Mouse (Mus musculus): ENCODE data around the gene Kcnmb2. TPM values are rescaled to one million over a fixed set of nuclear protein-coding genes. Genes with fewer than 3 reads are reported as not detected.

The Kcnmb2 gene
- polyA plus RNA-seq, 1 experiment from 2014 or later = 1.3 TPM

DNA sequence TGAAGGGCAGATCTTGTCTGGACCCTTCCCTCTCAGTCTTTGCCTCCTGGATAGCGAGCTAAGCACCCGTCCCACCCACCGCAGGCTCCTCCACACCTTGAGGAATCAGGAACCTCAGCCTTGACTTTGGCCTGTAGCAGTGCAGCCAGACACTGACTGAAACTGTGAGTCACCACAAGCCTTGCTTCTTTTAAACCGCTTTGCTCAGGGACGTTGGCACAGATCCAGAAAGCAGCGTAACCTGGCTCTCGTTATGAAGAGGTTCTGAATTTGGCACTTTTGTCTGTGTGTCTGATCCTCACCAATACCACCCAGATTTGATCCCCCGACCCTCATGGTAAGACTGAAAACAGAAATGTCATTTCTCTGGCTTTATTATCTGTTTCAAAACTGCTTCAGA lies 171.6 kb downstream of the Kcnmb2 start:
- Histone ChIP-seq H3K4me2 (replicated peaks; ENCODE audit: low read depth) (no peak overlapping the region), H3K4me1 (replicated peaks; ENCODE audit: control insufficient read depth, insufficient read depth) (no peaks in the 10 kb centered on the region), H3K27ac (replicated peaks) (no peak overlapping the region), H3K36me3 (ENCODE audit: control insufficient read depth, insufficient read depth, low read length) (no peaks in the 10 kb centered on the region), H3K9ac (ENCODE audit: low read length) (no peak overlapping the region), H3K27me3 (ENCODE audit: control insufficient read depth, insufficient read depth, low read length) (no peaks in the 10 kb centered on the region), H3K4me3 (ENCODE audit: low read depth, low read length) (no peak overlapping the region), H3K9me3 (ENCODE audit: control insufficient read depth, low read length) (no peaks in the 10 kb centered on the region)
- 41% methylated on average over 8 of the region's 8 CpGs for WGBS
- TF ChIP-seq CTCF (IDR thresholded peaks at IDR 0.05; ENCODE audit: low read depth) = no peak
- no peak for TF ChIP-seq EP300 (optimal IDR thresholded peaks at IDR 0.05)
- DNase-seq (ENCODE audit: low spot score) (no peak), ATAC-seq (ENCODE audit: low FRiP score, low TSS enrichment) (no peak)

DNA sequence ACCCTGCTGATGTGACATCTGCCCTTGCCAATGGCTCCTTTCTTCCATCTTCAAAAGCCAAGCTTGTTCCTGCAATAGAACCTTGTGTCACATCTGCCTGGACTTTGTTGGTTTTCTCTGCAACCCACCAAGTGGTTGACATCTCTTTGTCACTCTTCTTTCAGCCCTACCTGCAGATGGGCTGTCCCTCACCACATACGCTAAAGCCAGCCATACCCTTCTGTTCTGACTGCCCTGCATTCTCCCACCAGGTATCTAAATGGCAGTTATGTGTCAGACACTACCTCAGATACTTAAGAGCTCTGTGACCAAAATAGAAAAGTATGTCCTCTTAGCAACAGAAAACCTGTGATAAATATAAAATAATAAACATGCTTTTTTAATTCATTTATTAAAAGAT lies 186.5 kb downstream of the Kcnmb2 start:
- Histone ChIP-seq H3K4me2 (replicated peaks; ENCODE audit: low read depth) (no peak overlapping the region), H3K4me3 (ENCODE audit: low read depth, low read length) (no peak overlapping the region), H3K9ac (ENCODE audit: low read length) (no peak overlapping the region), H3K4me1 (replicated peaks; ENCODE audit: control insufficient read depth, insufficient read depth) (no peaks in the 10 kb centered on the region), H3K9me3 (ENCODE audit: control insufficient read depth, low read length) (no peaks in the 10 kb centered on the region), H3K27me3 (ENCODE audit: control insufficient read depth, insufficient read depth, low read length) (no peaks in the 10 kb centered on the region), H3K27ac (replicated peaks) (no peak overlapping the region), H3K36me3 (ENCODE audit: control insufficient read depth, insufficient read depth, low read length) (no peaks in the 10 kb centered on the region)
- no peak for ATAC-seq (ENCODE audit: low FRiP score, low TSS enrichment)
- DNase-seq (ENCODE audit: low spot score) = no peak
- TF ChIP-seq EP300 (optimal IDR thresholded peaks at IDR 0.05) (no peak), CTCF (IDR thresholded peaks at IDR 0.05; ENCODE audit: low read depth) (no peak)
- WGBS = 92% methylated on average over 1 of the region's 1 CpGs

DNA sequence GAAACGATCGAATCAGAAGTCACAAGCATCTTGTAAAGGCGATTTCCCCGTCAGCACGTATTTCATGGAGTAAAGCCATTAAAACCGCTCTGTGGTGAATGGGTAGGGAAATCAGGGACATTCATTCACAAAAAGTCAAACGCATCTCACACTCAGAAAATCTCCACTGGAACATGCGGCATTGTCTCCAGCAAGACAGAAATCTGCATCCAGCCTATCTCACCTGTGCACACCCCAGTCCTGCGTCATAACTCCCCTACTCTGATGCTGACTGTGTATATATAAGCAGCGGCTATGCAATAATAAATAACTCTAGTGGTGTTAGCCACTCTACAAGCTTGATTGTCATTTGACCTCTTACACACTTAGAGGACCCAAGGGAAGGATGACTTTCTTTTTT lies 199.1 kb downstream of the Kcnmb2 start:
- no peaks in the 10 kb centered on the region for H3K9me3 ChIP-seq (ENCODE audit: control insufficient read depth, low read length)
- WGBS = 82% methylated on average over 10 of the region's 10 CpGs
- H3K4me3 ChIP-seq (ENCODE audit: low read depth, low read length) = no peak overlapping the region
- TF ChIP-seq EP300 (optimal IDR thresholded peaks at IDR 0.05) = no peak
- no peak for TF ChIP-seq CTCF (IDR thresholded peaks at IDR 0.05; ENCODE audit: low read depth)
- H3K36me3 ChIP-seq (ENCODE audit: control insufficient read depth, insufficient read depth, low read length) = no peaks in the 10 kb centered on the region
- H3K9ac ChIP-seq (ENCODE audit: low read length) = no peak overlapping the region
- no peak overlapping the region for H3K27ac ChIP-seq (replicated peaks)
- H3K4me2 ChIP-seq (replicated peaks; ENCODE audit: low read depth) = no peak overlapping the region
- DNase-seq (ENCODE audit: low spot score) = no peak
- no peak for ATAC-seq (ENCODE audit: low FRiP score, low TSS enrichment)
- H3K4me1 ChIP-seq (replicated peaks; ENCODE audit: control insufficient read depth, insufficient read depth) = no peaks in the 10 kb centered on the region
- no peaks in the 10 kb centered on the region for H3K27me3 ChIP-seq (ENCODE audit: control insufficient read depth, insufficient read depth, low read length)

DNA sequence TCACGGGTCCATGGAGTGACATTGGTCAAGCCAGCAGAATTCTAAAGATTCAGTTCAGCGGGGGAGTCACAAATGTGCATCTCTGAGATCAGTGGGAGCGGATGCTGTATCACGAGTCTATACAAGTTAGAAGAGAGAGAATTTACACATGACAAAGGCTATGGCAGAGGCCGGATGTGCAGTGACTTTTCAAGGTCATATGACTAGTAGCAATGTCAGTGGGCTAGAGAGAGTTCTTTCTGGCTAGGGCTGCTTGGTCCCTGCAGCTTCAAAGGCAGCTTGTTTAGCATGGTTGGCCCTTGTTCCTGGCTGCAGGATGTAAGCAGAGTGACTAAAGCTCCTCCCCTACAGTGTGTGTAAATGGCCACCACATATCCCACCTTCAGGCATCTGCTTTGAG lies 217.5 kb downstream of the Kcnmb2 start:
- Histone ChIP-seq H3K27ac (replicated peaks) (no peak overlapping the region), H3K4me2 (replicated peaks; ENCODE audit: low read depth) (no peak overlapping the region), H3K36me3 (ENCODE audit: control insufficient read depth, insufficient read depth, low read length) (no peaks in the 10 kb centered on the region), H3K9ac (ENCODE audit: low read length) (no peak overlapping the region), H3K4me3 (ENCODE audit: low read depth, low read length) (no peak overlapping the region), H3K4me1 (replicated peaks; ENCODE audit: control insufficient read depth, insufficient read depth) (no peaks in the 10 kb centered on the region), H3K27me3 (ENCODE audit: control insufficient read depth, insufficient read depth, low read length) (no peaks in the 10 kb centered on the region), H3K9me3 (ENCODE audit: control insufficient read depth, low read length) (no peaks in the 10 kb centered on the region)
- ATAC-seq (ENCODE audit: low FRiP score, low TSS enrichment) = no peak
- 88% methylated on average over 5 of the region's 5 CpGs for WGBS
- no peak for TF ChIP-seq EP300 (optimal IDR thresholded peaks at IDR 0.05)
- TF ChIP-seq CTCF (IDR thresholded peaks at IDR 0.05; ENCODE audit: low read depth) = no peak
- DNase-seq (ENCODE audit: low spot score) = no peak

DNA sequence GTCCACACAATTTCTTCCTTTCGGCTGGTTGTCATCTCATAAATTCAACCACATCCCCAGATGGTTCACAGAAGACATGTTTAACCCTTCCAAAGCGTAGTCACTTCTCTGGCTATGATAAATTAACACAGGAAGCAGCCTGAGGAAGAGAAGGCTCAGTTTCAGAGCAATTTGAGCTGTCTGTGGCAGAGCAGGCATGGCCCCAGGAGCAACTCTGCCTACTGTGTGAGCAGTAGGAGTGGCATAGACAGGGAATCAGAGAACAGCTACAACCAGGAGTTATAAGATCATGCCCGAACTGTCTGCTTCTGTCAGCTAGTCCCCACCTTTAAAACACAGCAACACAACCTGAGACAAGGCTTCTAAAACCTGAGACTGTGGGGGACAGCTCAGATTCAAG lies 219.4 kb downstream of the Kcnmb2 start:
- no peak for ATAC-seq (ENCODE audit: low FRiP score, low TSS enrichment)
- no peaks in the 10 kb centered on the region for H3K36me3 ChIP-seq (ENCODE audit: control insufficient read depth, insufficient read depth, low read length)
- TF ChIP-seq EP300 (optimal IDR thresholded peaks at IDR 0.05) (no peak), CTCF (IDR thresholded peaks at IDR 0.05; ENCODE audit: low read depth) (no peak)
- no peak overlapping the region for H3K27ac ChIP-seq (replicated peaks)
- no peak overlapping the region for H3K9ac ChIP-seq (ENCODE audit: low read length)
- H3K4me2 ChIP-seq (replicated peaks; ENCODE audit: low read depth) = no peak overlapping the region
- WGBS = 57% methylated on average over 3 of the region's 3 CpGs
- H3K27me3 ChIP-seq (ENCODE audit: control insufficient read depth, insufficient read depth, low read length) = no peaks in the 10 kb centered on the region
- H3K9me3 ChIP-seq (ENCODE audit: control insufficient read depth, low read length) = no peaks in the 10 kb centered on the region
- no peak overlapping the region for H3K4me3 ChIP-seq (ENCODE audit: low read depth, low read length)
- no peaks in the 10 kb centered on the region for H3K4me1 ChIP-seq (replicated peaks; ENCODE audit: control insufficient read depth, insufficient read depth)
- DNase-seq (ENCODE audit: low spot score) = no peak

DNA sequence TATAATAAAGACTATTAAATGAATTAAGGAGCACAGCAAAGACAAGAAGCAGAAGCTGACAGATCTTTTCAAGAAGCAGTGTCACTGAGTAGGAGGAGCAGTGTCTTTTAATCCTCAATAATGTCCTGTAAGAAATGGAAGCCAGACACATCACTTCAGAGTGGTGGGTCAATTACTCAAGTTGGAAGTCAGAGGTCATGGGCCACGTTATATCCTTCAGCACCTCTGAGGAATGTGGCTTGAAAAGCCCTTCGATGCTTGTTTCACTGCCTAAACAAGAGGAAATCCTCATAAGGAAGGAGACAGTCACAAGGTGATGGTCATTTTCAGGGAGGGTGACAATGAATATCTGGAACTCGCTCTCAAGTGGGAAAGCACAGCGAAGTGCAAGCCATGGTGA lies 223.1 kb downstream of the Kcnmb2 start:
- no peaks in the 10 kb centered on the region for H3K9me3 ChIP-seq (ENCODE audit: control insufficient read depth, low read length)
- no peak overlapping the region for H3K4me2 ChIP-seq (replicated peaks; ENCODE audit: low read depth)
- no peak overlapping the region for H3K27ac ChIP-seq (replicated peaks)
- no peaks in the 10 kb centered on the region for H3K36me3 ChIP-seq (ENCODE audit: control insufficient read depth, insufficient read depth, low read length)
- 58% methylated on average over 4 of the region's 4 CpGs for WGBS
- no peak overlapping the region for H3K9ac ChIP-seq (ENCODE audit: low read length)
- no peaks in the 10 kb centered on the region for H3K4me1 ChIP-seq (replicated peaks; ENCODE audit: control insufficient read depth, insufficient read depth)
- no peaks in the 10 kb centered on the region for H3K27me3 ChIP-seq (ENCODE audit: control insufficient read depth, insufficient read depth, low read length)
- DNase-seq (ENCODE audit: low spot score) = no peak
- H3K4me3 ChIP-seq (ENCODE audit: low read depth, low read length) = no peak overlapping the region
- ATAC-seq (ENCODE audit: low FRiP score, low TSS enrichment) = no peak
- no peak for TF ChIP-seq CTCF (IDR thresholded peaks at IDR 0.05; ENCODE audit: low read depth)
- no peak for TF ChIP-seq EP300 (optimal IDR thresholded peaks at IDR 0.05)
